Mouse (Mus musculus) heart, adult 2 months (tissue): Measurements from ENCODE around the gene Cep97. TPM values are rescaled to one million over a fixed set of nuclear protein-coding genes. Genes with fewer than 3 reads are reported as not detected.
"Not testable (repeated sequence)": the region's sequence is repeated elsewhere in the genome, so short reads cannot be mapped to it uniquely, and the experiment has no call there.

Experiments
- DNase-seq, 2 experiments: peaks; one replicate each; pipeline ENCODE4 v3.0.0; 2021
- H3K27ac ChIP-seq: fragments of 200-600 bp; 2 replicates; pipeline ENCODE4 v1.8.1; 2022
- H3K27me3 ChIP-seq: fragments of 200-500 bp; 2 replicates; pipeline ENCODE4 v1.6.1; 2012; ENCODE audit warnings: mild to moderate bottlenecking, low read length, inconsistent platforms, mixed read lengths; ENCODE audit not compliant: control insufficient read depth, insufficient read depth
- H3K36me3 ChIP-seq: fragments of 200-500 bp; 2 replicates; pipeline ENCODE4 v1.6.1; 2012; ENCODE audit warnings: low read length, inconsistent platforms; ENCODE audit not compliant: control insufficient read depth, insufficient read depth
- H3K4me1 ChIP-seq: fragments of 200-500 bp; 2 replicates; pipeline ENCODE4 v1.6.1; 2011; ENCODE audit warnings: low read length; ENCODE audit not compliant: control insufficient read depth, insufficient read depth
- H3K4me3 ChIP-seq: fragments of 200-600 bp; 2 replicates; pipeline ENCODE4 v1.8.1; 2022
- H3K79me2 ChIP-seq: fragments of 200-500 bp; replicated peaks from 2 replicates; pipeline ENCODE4 v1.6.1; 2012; ENCODE audit warnings: mild to moderate bottlenecking, inconsistent platforms, low read length, moderate library complexity, mixed read lengths; ENCODE audit not compliant: control insufficient read depth, insufficient read depth
- H3K9ac ChIP-seq: fragments of 200-500 bp; 2 replicates; pipeline ENCODE4 v1.6.1; 2012; ENCODE audit warnings: low read depth, mild to moderate bottlenecking, control low read depth, inconsistent platforms, low read length, mixed read lengths
- CTCF ChIP-seq: fragments of 200-600 bp; IDR thresholded peaks from 2 replicates; pipeline ENCODE4 v1.8.1; 2022; ENCODE audit warnings: antibody characterized with exemption, mild to moderate bottlenecking, moderate library complexity
- EP300 ChIP-seq: fragments of 200-500 bp; IDR thresholded peaks from 2 replicates; pipeline ENCODE4 v1.6.1; 2011; ENCODE audit warnings: low read depth, low read length, control low read depth; ENCODE audit not compliant: insufficient read depth
- POLR2A ChIP-seq: fragments of 200-500 bp; IDR thresholded peaks from 2 replicates; pipeline ENCODE4 v1.6.1; 2011; ENCODE audit warnings: mild to moderate bottlenecking, low read depth, low read length, control low read depth; ENCODE audit not compliant: insufficient read depth
- WGBS: fragments of 180-500 bp; shearing (Covaris S2); methylation state at CpG from one replicate; pipeline ENCODE4 v1.1.7; 2018; 5-methylcytosine and 5-hydroxymethylcytosine counted together
- intact Hi-C: fragments of 180-260 bp; cut with DNase I; formaldehyde crosslinking; loops from one replicate; pipeline ENCODE4 v1.15.1; 2025
- polyA plus RNA-seq: library from polyadenylated mRNA; depleted of rRNA; stranded (reverse); fragments of >200 nt; gene quantifications from 2 replicates; pipeline ENCODE4 v1.2.3, GENCODE M21; 2012
- total RNA-seq, 2 experiments: library from RNA; stranded (reverse); gene quantifications; 2 replicates each; pipeline ENCODE4 v1.2.3; 2021

The Cep97 gene
- total and polyA plus RNA-seq, 3 experiments, result 1.1 to 5.6 (median 3.3) TPM

GRCm38 (mm10) chr16:55950946-55951678 is 16.5 kb upstream of the Cep97 start:
- WGBS, result 34% methylated on average over 19 of the region's 19 CpGs
- H3K4me3 ChIP-seq, result peak overlapping the region; percentile 39
- TF ChIP-seq CTCF (peak; percentile 98), POLR2A (no peak), EP300 (0 out of 2 replicates have a peak, but pooled peaks have one; percentile 19)
- H3K27me3 ChIP-seq, result no peaks in the 10 kb centered on the region
- DNase-seq, result peak; percentile 58 to 62
- H3K9ac ChIP-seq, result peak overlapping the region; percentile 50; the same call in 1 of the 2 replicates
- H3K27ac ChIP-seq, result no peak overlapping the region
- intact Hi-C loops, result loop anchor here (1.0 kb wide), 2 partner anchors 113 to 180 kb away; no protein-coding TSS in a partner anchor
- H3K79me2 ChIP-seq, result no peaks in the 10 kb centered on the region
- no peaks in the 10 kb centered on the region for H3K36me3 ChIP-seq
- H3K4me1 ChIP-seq, result peaks cover 2% of the 10 kb centered on the region; the same call in 1 of the 2 replicates

- Histone ChIP-seq H3K27ac (no peak overlapping the region), H3K27me3 (no peaks in the 10 kb centered on the region), H3K9ac (no peak overlapping the region), H3K36me3 (no peaks in the 10 kb centered on the region), H3K79me2 (no peaks in the 10 kb centered on the region), H3K4me1 (peaks cover 2% of the 10 kb centered on the region; the same call in 1 of the 2 replicates), H3K4me3 (no peak overlapping the region)
- intact Hi-C loops, result loop anchor here (1.0 kb wide), 1 partner anchor 181 kb away; no protein-coding TSS in a partner anchor
- no peak for TF ChIP-seq EP300
- TF ChIP-seq POLR2A, result no peak
- TF ChIP-seq CTCF, result no peak
- 72% methylated on average over 3 of the region's 3 CpGs for WGBS
- no peak for DNase-seq
These were observed 15.8 kb upstream of the Cep97 start for GRCm38 (mm10) chr16:55950462-55950861.

DNA sequence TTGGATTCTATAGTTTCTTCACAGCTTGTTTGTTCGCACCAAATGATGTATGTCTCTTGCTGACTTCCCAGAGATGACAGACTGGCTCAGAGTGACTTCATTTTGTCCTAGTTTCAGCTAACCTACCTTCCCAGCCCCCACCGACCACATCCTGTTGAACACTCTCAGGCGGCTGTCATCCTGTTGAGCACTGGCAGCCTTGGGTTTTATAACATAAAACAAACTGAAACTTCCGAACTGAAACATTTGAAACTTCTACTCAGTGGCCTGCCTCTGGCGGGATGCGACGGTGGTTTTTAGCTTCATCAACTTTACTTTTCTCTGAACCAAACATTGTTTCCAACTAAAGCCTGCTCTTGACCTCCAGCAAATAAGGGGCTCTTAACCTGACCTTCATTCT is 14.3 kb upstream of the Cep97 start:
- Histone ChIP-seq H3K79me2 (no peaks in the 10 kb centered on the region), H3K4me1 (peaks cover 2% of the 10 kb centered on the region; the same call in 1 of the 2 replicates), H3K27me3 (no peaks in the 10 kb centered on the region), H3K9ac (no peak overlapping the region), H3K27ac (no peak overlapping the region), H3K36me3 (no peaks in the 10 kb centered on the region), H3K4me3 (no peak overlapping the region)
- DNase-seq, result peak in 1 of 2 experiments; percentile 46
- TF ChIP-seq POLR2A (no peak), EP300 (no peak), CTCF (no peak)
- intact Hi-C loops, result no loop called here
- WGBS, result 26% methylated on average over 7 of the region's 7 CpGs

DNA sequence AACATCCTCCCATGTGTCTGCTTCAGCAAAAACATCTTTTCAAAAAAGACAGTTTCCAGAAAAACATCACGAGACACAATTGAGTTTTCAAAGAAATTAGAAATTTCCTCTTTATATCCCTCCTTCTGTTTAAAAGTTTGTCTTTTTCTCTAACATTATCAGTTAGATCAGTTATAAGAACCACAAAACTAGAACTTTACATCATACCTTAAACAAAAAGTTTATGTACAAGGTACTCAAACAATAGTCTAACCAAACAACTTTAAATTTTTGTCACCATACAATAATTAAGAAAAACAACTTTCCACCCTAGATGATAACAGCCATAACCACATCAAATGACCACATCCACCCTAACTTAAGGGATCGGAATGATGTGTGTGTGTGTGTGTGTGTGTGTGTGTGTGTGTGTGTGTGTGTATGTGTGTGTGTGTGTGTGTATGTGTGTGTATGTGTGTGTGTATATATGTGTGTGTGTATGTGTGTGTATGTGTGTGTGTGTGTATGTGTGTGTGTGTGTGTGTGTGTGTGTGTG is 13.3 kb upstream of the Cep97 start:
- intact Hi-C loops, H3K27ac ChIP-seq, H3K27me3 ChIP-seq, H3K36me3 ChIP-seq, H3K4me3 ChIP-seq, H3K4me1 ChIP-seq, H3K9ac ChIP-seq, DNase-seq, H3K79me2 ChIP-seq: not testable (repeated sequence)
- WGBS, result 72% methylated on average over 2 of the region's 2 CpGs

GRCm38 (mm10) chr16:55947266-55947665 is 12.6 kb upstream of the Cep97 start:
- TF ChIP-seq POLR2A, result no peak
- no peak for DNase-seq
- Histone ChIP-seq H3K36me3 (no peaks in the 10 kb centered on the region), H3K9ac (no peak overlapping the region), H3K27me3 (no peaks in the 10 kb centered on the region), H3K79me2 (no peaks in the 10 kb centered on the region), H3K27ac (no peak overlapping the region), H3K4me1 (peaks cover 2% of the 10 kb centered on the region; the same call in 1 of the 2 replicates), H3K4me3 (no peak overlapping the region)
- intact Hi-C loops, result no loop called here
- WGBS, result 43% methylated on average over 3 of the region's 3 CpGs

DNA sequence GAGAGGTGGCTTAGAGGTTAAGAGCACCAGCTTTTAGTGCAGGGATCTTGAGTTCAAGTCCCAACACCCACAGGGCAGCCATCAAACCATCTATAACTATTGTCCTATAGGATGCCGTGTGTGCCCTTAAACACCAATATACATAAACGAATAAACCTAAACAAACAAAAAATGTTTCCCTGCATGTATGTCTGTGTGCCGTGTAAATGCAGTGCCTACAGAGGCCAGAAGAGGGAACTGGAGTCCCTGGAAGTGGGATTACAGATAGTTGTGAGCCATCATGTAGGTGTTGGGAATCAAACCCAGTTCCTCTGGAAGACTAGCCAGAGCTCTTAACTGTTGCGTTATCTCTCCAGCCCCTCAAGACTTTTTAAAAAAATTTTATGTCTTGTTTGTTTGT is 6.1 kb upstream of the Cep97 start:
- intact Hi-C loops, result no loop called here
- H3K36me3 ChIP-seq, result no peaks in the 10 kb centered on the region
- TF ChIP-seq EP300 (no peak), CTCF (no peak), POLR2A (no peak)
- no peak for DNase-seq
- no peak overlapping the region for H3K27ac ChIP-seq
- H3K9ac ChIP-seq, result no peak overlapping the region
- H3K79me2 ChIP-seq, result no peaks in the 10 kb centered on the region
- H3K4me1 ChIP-seq, result no peaks in the 10 kb centered on the region
- H3K4me3 ChIP-seq, result no peak overlapping the region
- 92% methylated on average over 4 of the region's 4 CpGs for WGBS
- H3K27me3 ChIP-seq, result no peaks in the 10 kb centered on the region
